Mouse (Mus musculus) kidney, embryonic 14.5 days (tissue): ENCODE data around the gene Zswim3. TPM values are rescaled to one million over a fixed set of nuclear protein-coding genes. Genes with fewer than 3 reads are reported as not detected.

ENCODE experiments used
- ATAC-seq: fragments of 200-750 bp; cut with Nextera tagmentation; 2 replicates; pipeline ENCODE4 v1.8.0; 2017; ENCODE audit warnings: moderate number of reproducible peaks, mild to moderate bottlenecking, moderate TSS enrichment, moderate library complexity; ENCODE audit not compliant: low FRiP score, low TSS enrichment
- H3K27ac ChIP-seq: fragments of 300-500 bp; sonication (generic); 2 replicates; pipeline ENCODE4 v1.5.1; 2014; ENCODE audit warnings: low read depth, mild to moderate bottlenecking, low read length, moderate library complexity, mixed read lengths
- H3K27me3 ChIP-seq: fragments of 300-500 bp; sonication (generic); 2 replicates; pipeline ENCODE4 v1.6.1; 2014; ENCODE audit warnings: mild to moderate bottlenecking, low read length; ENCODE audit not compliant: control insufficient read depth, insufficient read depth
- H3K36me3 ChIP-seq: fragments of 300-500 bp; sonication (generic); 2 replicates; pipeline ENCODE4 v1.6.1; 2014; ENCODE audit warnings: low read length, mixed read lengths; ENCODE audit not compliant: control insufficient read depth, insufficient read depth
- H3K4me1 ChIP-seq: fragments of 300-500 bp; sonication (generic); 2 replicates; pipeline ENCODE4 v1.6.1; 2014; ENCODE audit warnings: low read length, mixed read lengths; ENCODE audit not compliant: control insufficient read depth, insufficient read depth
- H3K4me2 ChIP-seq: fragments of 300-500 bp; sonication (generic); replicated peaks from 2 replicates; pipeline ENCODE4 v1.6.1; 2014; ENCODE audit warnings: low read depth, mild to moderate bottlenecking, low read length
- H3K4me3 ChIP-seq: fragments of 300-500 bp; sonication (generic); 2 replicates; pipeline ENCODE4 v1.5.1; 2014; ENCODE audit warnings: mild to moderate bottlenecking, low read length
- H3K9ac ChIP-seq: fragments of 300-500 bp; sonication (generic); 2 replicates; pipeline ENCODE4 v1.6.1; 2014; ENCODE audit warnings: low read depth, mild to moderate bottlenecking, low read length, moderate library complexity
- H3K9me3 ChIP-seq: fragments of 300-500 bp; sonication (generic); 2 replicates; pipeline ENCODE4 v1.6.1; 2016; ENCODE audit warnings: low read length; ENCODE audit not compliant: control insufficient read depth
- WGBS: fragments of 180-500 bp; shearing (Covaris S2); extraction: QIAGEN DNeasy Blood & Tissue Kit; methylation state at CpG from one replicate; pipeline ENCODE4 v1.1.7; 2014; 5-methylcytosine and 5-hydroxymethylcytosine counted together
- polyA plus RNA-seq: library from polyadenylated mRNA; unstranded; fragments of >200 nt; fragmentation: Nextera tagmentation; extraction: Ambion mirVana; gene quantifications from 2 replicates; pipeline ENCODE4 v1.2.1, GENCODE M21; 2014

The Zswim3 gene
- polyA plus RNA-seq, 1 experiment from 2014 or later = 9.0 TPM

GRCm38 (mm10) chr2:164815348-164815747, 10.4 kb downstream of the Zswim3 start:
- Histone ChIP-seq H3K4me2 (no peak overlapping the region), H3K4me3 (no peak overlapping the region), H3K36me3 (0 out of 2 replicates have a peak, but pooled peaks cover under 1% of the 10 kb centered on the region), H3K27ac (no peak overlapping the region), H3K4me1 (peaks cover 4% of the 10 kb centered on the region; the same call in 1 of the 2 replicates), H3K27me3 (no peaks in the 10 kb centered on the region), H3K9ac (no peak overlapping the region), H3K9me3 (no peaks in the 10 kb centered on the region)
- WGBS = 87% methylated on average over 5 of the region's 5 CpGs
- ATAC-seq = no peak

DNA sequence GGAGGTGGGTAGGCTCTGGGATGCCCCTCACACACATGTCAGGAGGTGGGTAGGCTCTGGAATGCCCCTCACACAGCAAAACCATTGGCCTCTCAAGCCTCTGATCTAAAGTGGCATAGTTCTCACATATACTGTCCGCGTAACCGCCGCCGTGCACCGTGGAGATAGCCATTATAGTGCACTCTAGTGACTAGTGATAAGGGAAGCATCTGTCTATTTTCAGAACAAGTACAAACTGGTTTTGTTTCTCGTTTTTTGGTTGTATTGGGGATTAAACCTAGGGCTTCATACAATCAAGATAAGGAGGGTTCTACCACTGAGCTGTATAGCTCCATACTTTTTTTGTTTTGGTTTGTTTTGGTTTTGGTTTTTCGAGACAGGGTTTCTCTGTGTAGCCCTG, 10.9 kb downstream of the Zswim3 start:
- 94% methylated on average over 8 of the region's 8 CpGs for WGBS
- Histone ChIP-seq H3K9me3 (no peaks in the 10 kb centered on the region), H3K9ac (no peak overlapping the region), H3K4me3 (no peak overlapping the region), H3K4me2 (no peak overlapping the region), H3K27me3 (no peaks in the 10 kb centered on the region), H3K27ac (no peak overlapping the region), H3K36me3 (0 out of 2 replicates have a peak, but pooled peaks cover 5% of the 10 kb centered on the region), H3K4me1 (peaks cover 4% of the 10 kb centered on the region; the same call in 1 of the 2 replicates)
- no peak for ATAC-seq

DNA sequence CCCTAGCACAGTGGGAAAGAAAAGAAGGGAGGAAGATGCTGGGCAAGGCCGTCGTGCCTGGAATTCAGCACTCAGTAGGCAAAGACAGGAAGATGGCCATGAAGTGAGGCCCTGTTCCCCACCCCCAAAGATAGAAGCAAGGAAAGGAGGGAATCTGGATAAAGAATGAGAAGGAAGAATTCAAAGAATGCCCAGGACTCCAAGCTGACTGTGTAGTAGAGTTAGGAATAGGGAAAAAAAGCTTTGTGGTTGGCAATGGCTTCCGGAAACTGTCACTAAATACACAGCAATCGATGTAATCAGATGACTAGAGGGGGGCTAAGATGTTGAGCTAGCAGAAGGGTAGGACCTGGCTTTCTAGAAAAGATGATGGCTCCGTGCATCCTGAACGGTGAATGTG, 12.3 kb downstream of the Zswim3 start:
- 0 out of 2 replicates have a peak, but pooled peaks cover 11% of the 10 kb centered on the region for H3K36me3 ChIP-seq
- H3K9ac ChIP-seq = no peak overlapping the region
- H3K9me3 ChIP-seq = no peaks in the 10 kb centered on the region
- H3K27me3 ChIP-seq = no peaks in the 10 kb centered on the region
- WGBS = 84% methylated on average over 6 of the region's 6 CpGs
- ATAC-seq = no peak
- H3K4me3 ChIP-seq = no peak overlapping the region
- peaks cover 4% of the 10 kb centered on the region; the same call in 1 of the 2 replicates for H3K4me1 ChIP-seq
- no peak overlapping the region for H3K4me2 ChIP-seq
- H3K27ac ChIP-seq = no peak overlapping the region

DNA sequence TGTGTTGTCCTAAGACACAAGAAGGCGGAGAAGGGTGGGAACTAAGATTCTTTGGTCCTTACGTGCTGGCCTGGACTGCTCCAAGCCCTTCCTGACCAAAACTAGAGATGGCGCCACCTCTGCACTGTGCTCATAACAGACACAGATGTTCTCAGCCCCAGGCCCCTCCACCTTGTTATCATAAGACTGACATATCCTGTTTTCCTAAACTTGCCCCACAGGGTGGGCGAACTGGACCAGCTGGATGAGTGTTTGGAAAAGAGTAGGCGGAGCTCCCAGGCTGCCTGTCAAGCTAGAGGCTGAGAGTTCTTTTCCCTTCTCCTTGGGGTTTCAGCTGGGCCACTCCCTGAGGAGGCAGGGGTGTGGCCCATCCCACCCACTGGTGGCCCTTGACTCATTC, 12.8 kb downstream of the Zswim3 start:
- H3K9ac ChIP-seq = no peak overlapping the region
- H3K36me3 ChIP-seq = 0 out of 2 replicates have a peak, but pooled peaks cover 11% of the 10 kb centered on the region
- no peak overlapping the region for H3K4me3 ChIP-seq
- H3K27me3 ChIP-seq = no peaks in the 10 kb centered on the region
- no peak overlapping the region for H3K4me2 ChIP-seq
- ATAC-seq = no peak; the same call in 1 of the 2 replicates
- peaks cover 7% of the 10 kb centered on the region; the same call in 1 of the 2 replicates for H3K4me1 ChIP-seq
- H3K27ac ChIP-seq = no peak overlapping the region
- WGBS = 60% methylated on average over 5 of the region's 5 CpGs
- H3K9me3 ChIP-seq = no peaks in the 10 kb centered on the region

DNA sequence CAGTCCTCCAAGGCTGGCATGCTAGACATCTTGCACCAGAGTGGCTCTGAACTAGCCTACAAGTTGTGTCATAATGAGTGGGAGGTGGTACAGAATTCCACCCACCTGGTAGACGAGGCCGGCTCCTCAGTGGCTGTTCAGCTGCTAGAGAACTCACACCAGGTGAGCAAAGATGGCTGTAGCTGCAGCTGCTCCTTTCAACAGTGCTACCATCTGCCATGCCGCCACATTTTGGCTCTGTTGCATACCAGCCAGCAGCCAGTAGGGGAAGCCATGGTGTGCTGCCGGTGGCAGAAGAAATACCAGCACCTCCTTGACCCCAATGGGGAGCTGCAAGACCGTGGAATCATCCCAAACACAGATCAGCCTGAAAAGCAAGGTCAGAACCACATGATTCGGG, 16.2 kb downstream of the Zswim3 start:
- no peak for ATAC-seq
- Histone ChIP-seq H3K36me3 (peaks cover 27% of the 10 kb centered on the region), H3K27me3 (no peaks in the 10 kb centered on the region), H3K9me3 (no peaks in the 10 kb centered on the region), H3K27ac (no peak overlapping the region), H3K4me2 (no peak overlapping the region), H3K4me1 (peaks cover 12% of the 10 kb centered on the region), H3K4me3 (no peak overlapping the region), H3K9ac (no peak overlapping the region)
- WGBS = 80% methylated on average over 6 of the region's 6 CpGs

DNA sequence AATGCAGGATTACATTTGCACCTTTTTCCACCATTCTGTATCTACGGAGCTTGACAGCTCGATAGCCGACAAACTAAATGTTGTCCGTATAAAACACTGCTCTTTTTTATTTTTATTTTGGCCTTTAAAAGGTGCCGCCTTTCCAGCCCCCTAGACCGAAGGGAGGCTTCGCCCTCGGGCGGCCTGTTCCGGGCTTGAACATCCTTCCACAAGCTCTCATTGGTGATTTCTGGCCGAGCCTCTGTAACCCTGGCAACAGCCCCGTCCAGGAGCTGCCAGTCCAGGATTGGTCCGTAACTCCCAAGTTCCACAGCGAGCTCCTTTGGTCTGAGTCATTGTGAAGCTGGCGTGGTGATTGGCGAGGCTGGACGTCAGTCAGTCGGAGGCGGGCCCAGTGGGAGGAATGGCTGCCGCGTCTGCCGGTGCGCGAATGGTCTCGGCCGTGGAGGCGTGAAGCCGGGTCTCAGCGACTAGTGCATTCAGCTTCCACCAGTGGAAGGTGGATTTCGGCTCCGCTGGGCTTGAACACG, 17.8 kb downstream of the Zswim3 start, which contains the start of gene Zswim1:
Gene Zswim1 (plus strand): TSS at position 51 of the 530 bp plus-strand sequence.
- ATAC-seq = peak; percentile 99
- Histone ChIP-seq H3K9ac (peak within 1 kb of the TSS; percentile 72), H3K4me2 (peak within 1 kb of the TSS; percentile 51), H3K4me3 (peak within 1 kb of the TSS; percentile 93), H3K36me3 (peaks cover 43% of the 10 kb centered on the region), H3K27me3 (no peaks in the 10 kb centered on the region), H3K4me1 (peaks cover 8% of the 10 kb centered on the region), H3K27ac (peak within 1 kb of the TSS; percentile 76; the same call in 1 of the 2 replicates), H3K9me3 (no peaks in the 10 kb centered on the region)
- WGBS = under 1% methylated on average over 32 of the region's 32 CpGs

- WGBS = 1% methylated on average over 10 of the region's 10 CpGs
Measured at GRCm38 (mm10) chr2:164823181-164823585, 18.3 kb downstream of the Zswim3 start.

GRCm38 (mm10) chr2:164823969-164824368, 19.1 kb downstream of the Zswim3 start:
- Histone ChIP-seq H3K27me3 (no peaks in the 10 kb centered on the region), H3K4me3 (peak overlapping the region; percentile 93), H3K4me1 (peaks cover 8% of the 10 kb centered on the region), H3K27ac (no peak overlapping the region), H3K9me3 (no peaks in the 10 kb centered on the region), H3K4me2 (peak overlapping the region; percentile 51; the same call in 1 of the 2 replicates), H3K9ac (no peak overlapping the region), H3K36me3 (peaks cover 48% of the 10 kb centered on the region)
- WGBS = 97% methylated on average over 4 of the region's 4 CpGs
- no peak for ATAC-seq

More at GRCm38 (mm10) chr2:164823181-164823585, 18.3 kb downstream of the Zswim3 start:
- peak overlapping the region; percentile 72 for H3K9ac ChIP-seq
- H3K27me3 ChIP-seq = no peaks in the 10 kb centered on the region
- H3K4me1 ChIP-seq = peaks cover 8% of the 10 kb centered on the region
- peaks cover 45% of the 10 kb centered on the region for H3K36me3 ChIP-seq
- peak overlapping the region; percentile 93 for H3K4me3 ChIP-seq
- peak overlapping the region; percentile 76; the same call in 1 of the 2 replicates for H3K27ac ChIP-seq
- peak; percentile 63 for ATAC-seq
- peak overlapping the region; percentile 51 for H3K4me2 ChIP-seq
- no peaks in the 10 kb centered on the region for H3K9me3 ChIP-seq

DNA sequence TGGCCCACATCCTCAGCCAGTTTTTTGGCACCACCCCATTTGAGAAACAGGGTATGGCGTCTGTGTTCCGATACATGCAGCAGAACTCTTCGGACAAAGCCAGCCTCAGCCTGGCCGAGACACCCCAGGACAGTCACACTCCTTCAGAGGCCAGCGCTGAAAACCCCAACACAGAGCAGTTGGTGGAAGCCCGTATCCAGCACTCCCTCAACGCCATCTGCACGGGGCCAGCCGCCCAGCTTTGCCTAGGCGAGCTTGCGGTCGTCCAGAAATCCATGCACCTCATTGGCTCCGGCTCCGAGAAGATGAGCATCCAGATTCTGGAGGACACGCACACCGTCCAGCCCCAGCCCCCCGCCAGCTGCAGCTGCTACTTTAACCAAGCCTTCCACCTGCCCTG, 20.6 kb downstream of the Zswim3 start:
- no peak for ATAC-seq
- peaks cover 47% of the 10 kb centered on the region for H3K36me3 ChIP-seq
- no peak overlapping the region for H3K27ac ChIP-seq
- H3K4me2 ChIP-seq = no peak overlapping the region
- WGBS = 97% methylated on average over 17 of the region's 17 CpGs
- H3K9me3 ChIP-seq = no peaks in the 10 kb centered on the region
- no peak overlapping the region for H3K9ac ChIP-seq
- H3K4me1 ChIP-seq = peaks cover 8% of the 10 kb centered on the region
- H3K27me3 ChIP-seq = no peaks in the 10 kb centered on the region
- H3K4me3 ChIP-seq = no peak overlapping the region
